Mouse (Mus musculus) spleen, adult 18-20 months (tissue): ENCODE measurements around the gene Ncf4.

Experiments
- DNase-seq, 2 experiments: peaks; one replicate each; pipeline ENCODE4 v3.0.0; 2022; ENCODE audit warnings: mixed read lengths in 2 of 2

Gene Ncf4

GRCm38 (mm10) chr15:78244695-78245492 lies at the start of gene Ncf4:
TSS of gene Ncf4 (plus strand) at chr15:78244801.
- DNase-seq: peak; percentile 71 to 78

- no peak for DNase-seq
Measured at GRCm38 (mm10) chr15:78195096-78195880, 49.3 kb upstream of the Ncf4 start.

GRCm38 (mm10) chr15:78204053-78204847 lies 40.4 kb upstream of the Ncf4 start:
- peak in 1 of 2 experiments; percentile 37 for DNase-seq

- DNase-seq: no peak
Measured at GRCm38 (mm10) chr15:78205192-78205591, 39.4 kb upstream of the Ncf4 start.

GRCm38 (mm10) chr15:78206312-78206711 lies 38.3 kb upstream of the Ncf4 start, which contains the start of gene Pvalb:
TSS of gene Pvalb (minus strand) at chr15:78206400.
- DNase-seq: no peak

- DNase-seq: no peak
Measured at GRCm38 (mm10) chr15:78210203-78210602, 34.4 kb upstream of the Ncf4 start.

- DNase-seq: no peak
Measured at GRCm38 (mm10) chr15:78211367-78211766, 33.2 kb upstream of the Ncf4 start.

GRCm38 (mm10) chr15:78215269-78215668 lies 29.3 kb upstream of the Ncf4 start:
- no peak for DNase-seq

GRCm38 (mm10) chr15:78227816-78228215 lies 16.8 kb upstream of the Ncf4 start:
- DNase-seq: no peak

- no peak for DNase-seq
Measured at GRCm38 (mm10) chr15:78231346-78232331, 13.0 kb upstream of the Ncf4 start.

GRCm38 (mm10) chr15:78234823-78235509 lies 9.6 kb upstream of the Ncf4 start:
- DNase-seq: no peak

GRCm38 (mm10) chr15:78239453-78239852 lies 5.1 kb upstream of the Ncf4 start:
- peak; percentile 36 to 67 for DNase-seq

GRCm38 (mm10) chr15:78239956-78240617 lies 4.5 kb upstream of the Ncf4 start:
- no peak for DNase-seq

- no peak for DNase-seq
Measured at GRCm38 (mm10) chr15:78241335-78241734, 3.3 kb upstream of the Ncf4 start.

GRCm38 (mm10) chr15:78243061-78243460 lies 1.5 kb upstream of the Ncf4 start:
- DNase-seq: no peak

- no peak for DNase-seq
Measured at GRCm38 (mm10) chr15:78243774-78244173, 827 bp upstream of the Ncf4 start.

GRCm38 (mm10) chr15:78246143-78247116 lies 1.8 kb downstream of the Ncf4 start:
- DNase-seq: peak in 1 of 2 experiments; percentile 36

- DNase-seq: peak; percentile 40 to 57
Measured at GRCm38 (mm10) chr15:78247659-78248058, 3.1 kb downstream of the Ncf4 start.

- DNase-seq: peak; percentile 53 to 63
Measured at GRCm38 (mm10) chr15:78248410-78248809, 3.8 kb downstream of the Ncf4 start.
